Mouse (Mus musculus) erythroblast, embryonic 14.5 days (primary cell): ENCODE results near the gene Obsl1.

ENCODE experiments used
- GATA1 ChIP-seq: IDR thresholded peaks from 2 replicates; pipeline ENCODE4 v1.6.1; 2012; ENCODE audit warnings: low read length, inconsistent platforms, mixed read lengths
- TAL1 ChIP-seq: IDR thresholded peaks from 3 replicates; pipeline ENCODE4 v1.6.1; 2012; ENCODE audit warnings: low read length, inconsistent platforms, mixed read lengths

DNA sequence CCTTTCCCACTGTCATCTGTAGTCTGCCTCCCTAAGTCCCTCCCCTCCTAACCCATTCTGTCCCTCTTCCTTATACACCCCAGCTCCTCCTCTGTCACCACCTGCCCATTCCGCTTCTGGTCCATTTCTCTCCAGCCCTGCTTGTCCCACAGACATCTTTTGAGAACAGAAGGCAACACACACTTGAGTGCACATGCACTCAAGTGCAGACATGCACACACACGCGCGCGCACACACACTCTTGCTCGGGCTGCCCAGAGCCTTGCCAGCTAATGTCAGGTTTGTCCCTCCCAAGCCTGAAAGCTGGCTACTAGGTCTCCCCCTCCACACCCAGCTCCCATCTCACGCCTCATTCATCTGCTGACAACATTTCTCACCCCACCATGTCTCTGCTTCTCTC is 65.6 kb downstream of the Obsl1 start:
- TF ChIP-seq TAL1 (no peak), GATA1 (no peak)
